Mouse (Mus musculus) brown adipose tissue, adult 24 weeks (tissue): ENCODE measurements around the gene Arid1b. TPM values are rescaled to one million over a fixed set of nuclear protein-coding genes. Genes with fewer than 3 reads are reported as not detected.

ENCODE experiments used
- H3K27ac ChIP-seq: fragments of 200-500 bp; replicated peaks from 2 replicates; pipeline ENCODE4 v1.5.1; 2012; ENCODE audit warnings: low read depth, mild to moderate bottlenecking, low read length
- H3K4me1 ChIP-seq: fragments of 200-500 bp; 2 replicates; pipeline ENCODE4 v1.6.1; 2012; ENCODE audit warnings: low read length, mixed read lengths; ENCODE audit not compliant: control insufficient read depth, insufficient read depth, insufficient read length
- H3K4me3 ChIP-seq: fragments of 200-500 bp; 2 replicates; pipeline ENCODE4 v1.5.1; 2012; ENCODE audit warnings: low read depth, mild to moderate bottlenecking, low read length, moderate library complexity; ENCODE audit not compliant: insufficient read depth
- polyA plus RNA-seq: library from polyadenylated mRNA; stranded (reverse); fragments of >200 nt; gene quantifications from 2 replicates; pipeline ENCODE4 v1.2.4, GENCODE M21; 2012; ENCODE audit not compliant: missing spikeins, insufficient read depth, insufficient read length

Arid1b gene
- polyA plus RNA-seq, 1 experiment, result 13.9 TPM

- Histone ChIP-seq H3K4me3 (no peak overlapping the region), H3K27ac (no peak overlapping the region), H3K4me1 (peaks cover 33% of the 10 kb centered on the region)
Observed at GRCm38 (mm10) chr17:5022019-5022544, 27.9 kb downstream of the Arid1b start.

GRCm38 (mm10) chr17:5023745-5024144 lies 29.6 kb downstream of the Arid1b start:
- no peak overlapping the region for H3K4me3 ChIP-seq
- H3K4me1 ChIP-seq, result peaks cover 33% of the 10 kb centered on the region

GRCm38 (mm10) chr17:5025400-5025799 lies 31.3 kb downstream of the Arid1b start:
- H3K27ac ChIP-seq, result no peak overlapping the region
- peaks cover 40% of the 10 kb centered on the region for H3K4me1 ChIP-seq
- no peak overlapping the region for H3K4me3 ChIP-seq

More at GRCm38 (mm10) chr17:5023745-5024144, 29.6 kb downstream of the Arid1b start:
- H3K27ac ChIP-seq, result no peak overlapping the region

GRCm38 (mm10) chr17:5026578-5026977 lies 32.4 kb downstream of the Arid1b start:
- Histone ChIP-seq H3K27ac (no peak overlapping the region), H3K4me3 (no peak overlapping the region), H3K4me1 (peaks cover 38% of the 10 kb centered on the region)

GRCm38 (mm10) chr17:5029148-5029547 lies 35.0 kb downstream of the Arid1b start:
- no peak overlapping the region for H3K4me3 ChIP-seq
- H3K4me1 ChIP-seq, result peaks cover 43% of the 10 kb centered on the region
- H3K27ac ChIP-seq, result no peak overlapping the region

- peaks cover 37% of the 10 kb centered on the region for H3K4me1 ChIP-seq
- H3K4me3 ChIP-seq, result no peak overlapping the region
- no peak overlapping the region for H3K27ac ChIP-seq
Observed at GRCm38 (mm10) chr17:5030290-5030689, 36.2 kb downstream of the Arid1b start.

- peak overlapping the region; percentile 52 for H3K27ac ChIP-seq
- H3K4me1 ChIP-seq, result peaks cover 43% of the 10 kb centered on the region
- H3K4me3 ChIP-seq, result no peak overlapping the region
Observed at GRCm38 (mm10) chr17:5033346-5033745, 39.2 kb downstream of the Arid1b start.

GRCm38 (mm10) chr17:5034201-5034600 lies 40.1 kb downstream of the Arid1b start:
- Histone ChIP-seq H3K4me1 (peaks cover 46% of the 10 kb centered on the region), H3K27ac (peak overlapping the region; percentile 52), H3K4me3 (no peak overlapping the region)

- Histone ChIP-seq H3K4me1 (peaks cover 32% of the 10 kb centered on the region), H3K4me3 (no peak overlapping the region), H3K27ac (no peak overlapping the region)
Observed at GRCm38 (mm10) chr17:5036200-5036835, 42.2 kb downstream of the Arid1b start.

- H3K27ac ChIP-seq, result no peak overlapping the region
- peaks cover 26% of the 10 kb centered on the region for H3K4me1 ChIP-seq
- H3K4me3 ChIP-seq, result no peak overlapping the region
Observed at GRCm38 (mm10) chr17:5037199-5037598, 43.1 kb downstream of the Arid1b start.

- H3K27ac ChIP-seq, result no peak overlapping the region
- no peak overlapping the region for H3K4me3 ChIP-seq
- peaks cover 10% of the 10 kb centered on the region for H3K4me1 ChIP-seq
Observed at GRCm38 (mm10) chr17:5039826-5040225, 45.7 kb downstream of the Arid1b start.

- Histone ChIP-seq H3K27ac (no peak overlapping the region), H3K4me1 (peaks cover 4% of the 10 kb centered on the region), H3K4me3 (no peak overlapping the region)
Observed at GRCm38 (mm10) chr17:5043871-5044270, 49.7 kb downstream of the Arid1b start.

GRCm38 (mm10) chr17:5045613-5046012 lies 51.5 kb downstream of the Arid1b start:
- Histone ChIP-seq H3K27ac (no peak overlapping the region), H3K4me3 (no peak overlapping the region), H3K4me1 (peaks cover 11% of the 10 kb centered on the region)

GRCm38 (mm10) chr17:5047373-5047772 lies 53.2 kb downstream of the Arid1b start:
- peaks cover 26% of the 10 kb centered on the region for H3K4me1 ChIP-seq

GRCm38 (mm10) chr17:5050266-5050665 lies 56.1 kb downstream of the Arid1b start:
- Histone ChIP-seq H3K4me3 (no peak overlapping the region), H3K27ac (no peak overlapping the region), H3K4me1 (peaks cover 27% of the 10 kb centered on the region)

More at GRCm38 (mm10) chr17:5047373-5047772, 53.2 kb downstream of the Arid1b start:
- Histone ChIP-seq H3K4me3 (no peak overlapping the region), H3K27ac (no peak overlapping the region)

- Histone ChIP-seq H3K27ac (no peak overlapping the region), H3K4me1 (peaks cover 34% of the 10 kb centered on the region), H3K4me3 (no peak overlapping the region)
Observed at GRCm38 (mm10) chr17:5050970-5051530, 56.9 kb downstream of the Arid1b start.
